Mouse (Mus musculus) myocyte (in vitro differentiated cells): ENCODE data around the gene Spatc1l.

ENCODE experiments used
- CEBPB ChIP-seq: IDR thresholded peaks from 2 replicates; pipeline ENCODE4 v1.6.1; 2011; ENCODE audit warnings: mild to moderate bottlenecking, moderate library complexity; ENCODE audit not compliant: poor library complexity, insufficient read depth, severe bottlenecking
- E2F4 ChIP-seq: IDR thresholded peaks from one replicate; pipeline ENCODE4 v1.6.1; 2011; ENCODE audit warnings: mild to moderate bottlenecking, control low read depth, moderate library complexity; ENCODE audit not compliant: insufficient read depth
- MAX ChIP-seq: IDR thresholded peaks from one replicate; pipeline ENCODE4 v1.6.1; 2011; ENCODE audit warnings: low read depth, mild to moderate bottlenecking, control low read depth
- MYOD1 ChIP-seq, 3 experiments: IDR thresholded peaks; one replicate each; pipeline ENCODE4 v1.6.1; 2011; ENCODE audit warnings: control low read depth in 2 of 3, low read depth in 2 of 3, mild to moderate bottlenecking in 2 of 3, moderate library complexity in 1 of 3; ENCODE audit not compliant: insufficient read length in 2 of 3, control insufficient read depth in 1 of 3
- MYOG ChIP-seq, 3 experiments: IDR thresholded peaks; one replicate each; pipeline ENCODE4 v1.6.1; 2011; ENCODE audit warnings: control low read depth in 2 of 3, low read depth in 2 of 3, mild to moderate bottlenecking in 2 of 3; ENCODE audit not compliant: insufficient read length in 2 of 3, control insufficient read depth in 1 of 3, insufficient read depth in 1 of 3
- POLR2A ChIP-seq: IDR thresholded peaks from one replicate; pipeline ENCODE4 v1.6.1; 2011; ENCODE audit warnings: low read depth, mild to moderate bottlenecking, control low read depth, moderate library complexity; ENCODE audit not compliant: insufficient read length
- POLR2AphosphoS2 ChIP-seq: IDR thresholded peaks from one replicate; pipeline ENCODE4 v1.6.1; 2011; ENCODE audit warnings: low read depth, control low read depth; ENCODE audit not compliant: insufficient read length
- REST ChIP-seq: IDR thresholded peaks from one replicate; pipeline ENCODE4 v1.6.1; 2011; ENCODE audit warnings: mild to moderate bottlenecking, control low read depth, moderate library complexity; ENCODE audit not compliant: insufficient read depth, insufficient read length
- SRF ChIP-seq: IDR thresholded peaks from one replicate; pipeline ENCODE4 v1.6.1; 2011; ENCODE audit warnings: low read depth; ENCODE audit not compliant: control insufficient read depth, insufficient read length
- TCF12 ChIP-seq: IDR thresholded peaks from one replicate; pipeline ENCODE4 v1.6.1; 2011; ENCODE audit warnings: mild to moderate bottlenecking, control low read depth; ENCODE audit not compliant: poor library complexity, insufficient read depth, severe bottlenecking
- USF1 ChIP-seq: IDR thresholded peaks from one replicate; pipeline ENCODE4 v1.6.1; 2011; ENCODE audit warnings: low read depth, mild to moderate bottlenecking, control low read depth, moderate library complexity

DNA sequence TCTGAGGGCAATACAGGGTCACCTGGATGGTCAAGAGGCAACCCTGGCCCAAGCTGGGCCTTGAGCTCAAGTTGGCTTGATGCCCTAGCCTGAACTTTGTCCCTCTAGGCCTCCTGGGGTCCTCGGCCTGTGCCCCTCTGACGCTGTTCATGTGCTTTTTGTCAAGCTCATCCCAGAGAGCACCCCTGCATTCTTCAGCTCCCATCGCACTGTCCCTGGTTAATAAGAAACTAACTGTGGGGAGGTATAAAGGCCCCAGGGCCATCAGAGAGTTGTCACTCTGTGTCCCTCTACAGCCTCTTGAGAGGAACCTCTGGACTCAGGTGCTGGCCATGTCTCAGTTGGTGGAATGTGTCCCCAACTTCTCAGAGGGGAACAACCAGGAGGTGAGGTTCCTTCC is 13.3 kb downstream of the Spatc1l start, which contains the start of gene Ftcd:
- TF ChIP-seq CEBPB = no peak
- TF ChIP-seq POLR2AphosphoS2 = no peak
- TF ChIP-seq MYOD1 (IDR thresholded peaks at IDR 0.05; ENCODE audit: control insufficient read depth in 1 of 3, insufficient read length in 2 of 3, low read depth in 2 of 3) = no peak
- no peak for TF ChIP-seq USF1
- no peak for TF ChIP-seq POLR2A
- no peak for TF ChIP-seq E2F4
- no peak for TF ChIP-seq MYOG (IDR thresholded peaks at IDR 0.05; ENCODE audit: control insufficient read depth in 1 of 3, insufficient read depth in 1 of 3, insufficient read length in 2 of 3, low read depth in 2 of 3)
- TF ChIP-seq MAX = no peak
- no peak for TF ChIP-seq TCF12
- TF ChIP-seq SRF = no peak
- TF ChIP-seq REST = no peak
